Mouse (Mus musculus): ENCODE data around the gene Prkn. TPM values are rescaled to one million over a fixed set of nuclear protein-coding genes. Genes with fewer than 3 reads are reported as not detected.

Gene Prkn
- polyA plus RNA-seq, 1 experiment from 2014 or later: 1.00 TPM

DNA sequence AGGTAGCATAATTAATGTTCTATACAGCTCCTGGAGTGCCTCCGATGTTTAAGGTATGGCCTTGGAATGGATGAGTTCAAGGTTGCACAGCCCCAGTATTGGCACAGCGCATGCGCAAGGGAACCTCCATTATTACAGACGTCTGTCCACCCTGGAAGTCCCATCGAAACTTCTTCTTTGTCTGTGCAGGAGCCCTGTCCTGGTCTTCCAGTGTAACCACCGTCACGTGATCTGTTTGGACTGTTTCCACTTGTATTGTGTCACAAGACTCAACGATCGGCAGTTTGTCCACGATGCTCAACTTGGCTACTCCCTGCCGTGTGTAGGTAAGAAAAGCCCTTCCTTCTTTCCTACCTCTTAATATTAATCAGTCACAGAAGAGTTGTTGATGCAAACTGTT is 794.9 kb downstream of the Prkn start:
- Histone ChIP-seq H3K27ac (ENCODE audit: low read depth) (no peak overlapping the region), H3K9me3 (ENCODE audit: low read length) (no peaks in the 10 kb centered on the region), H3K9ac (replicated peaks) (no peak overlapping the region), H3K4me2 (ENCODE audit: low read depth, low read length) (no peak overlapping the region), H3K36me3 (replicated peaks; ENCODE audit: insufficient read depth, low read length) (no peaks in the 10 kb centered on the region), H3K27me3 (ENCODE audit: insufficient read depth, low read length) (no peaks in the 10 kb centered on the region), H3K4me3 (ENCODE audit: low read depth, low read length) (no peak overlapping the region), H3K4me1 (ENCODE audit: insufficient read depth) (no peaks in the 10 kb centered on the region)
- ATAC-seq (no peak), DNase-seq (no peak)
- WGBS (ENCODE audit: insufficient replicate concordance): 83% methylated on average over 11 of the region's 11 CpGs
- TF ChIP-seq CTCF (IDR thresholded peaks at IDR 0.05; ENCODE audit: low read depth) (no peak), EP300 (IDR thresholded peaks at IDR 0.05; ENCODE audit: low read depth) (no peak)

- Histone ChIP-seq H3K4me2 (ENCODE audit: low read depth, low read length) (no peak overlapping the region), H3K27me3 (ENCODE audit: insufficient read depth, low read length) (no peaks in the 10 kb centered on the region), H3K4me1 (ENCODE audit: insufficient read depth) (no peaks in the 10 kb centered on the region), H3K4me3 (ENCODE audit: low read depth, low read length) (no peak overlapping the region), H3K27ac (ENCODE audit: low read depth) (no peak overlapping the region), H3K9ac (replicated peaks) (no peak overlapping the region), H3K36me3 (replicated peaks; ENCODE audit: insufficient read depth, low read length) (no peaks in the 10 kb centered on the region), H3K9me3 (ENCODE audit: low read length) (no peaks in the 10 kb centered on the region)
- DNase-seq: no peak
- no peak for TF ChIP-seq CTCF (IDR thresholded peaks at IDR 0.05; ENCODE audit: low read depth)
- TF ChIP-seq EP300 (IDR thresholded peaks at IDR 0.05; ENCODE audit: low read depth): no peak
- 70% methylated on average over 10 of the region's 10 CpGs for WGBS (ENCODE audit: insufficient replicate concordance)
- ATAC-seq: no peak
These were observed 797.5 kb downstream of the Prkn start for GRCm38 (mm10) chr17:11637642-11638041.

GRCm38 (mm10) chr17:11638451-11638850 is 798.3 kb downstream of the Prkn start:
- H3K36me3 ChIP-seq (replicated peaks; ENCODE audit: insufficient read depth, low read length): no peaks in the 10 kb centered on the region
- H3K9ac ChIP-seq (replicated peaks): no peak overlapping the region
- H3K4me3 ChIP-seq (ENCODE audit: low read depth, low read length): no peak overlapping the region
- no peaks in the 10 kb centered on the region for H3K4me1 ChIP-seq (ENCODE audit: insufficient read depth)
- no peak for TF ChIP-seq CTCF (IDR thresholded peaks at IDR 0.05; ENCODE audit: low read depth)
- TF ChIP-seq EP300 (IDR thresholded peaks at IDR 0.05; ENCODE audit: low read depth): no peak
- no peak overlapping the region for H3K27ac ChIP-seq (ENCODE audit: low read depth)
- H3K4me2 ChIP-seq (ENCODE audit: low read depth, low read length): no peak overlapping the region
- ATAC-seq (no peak), DNase-seq (no peak)
- WGBS (ENCODE audit: insufficient replicate concordance): 71% methylated on average over 6 of the region's 6 CpGs
- no peaks in the 10 kb centered on the region for H3K9me3 ChIP-seq (ENCODE audit: low read length)
- H3K27me3 ChIP-seq (ENCODE audit: insufficient read depth, low read length): no peaks in the 10 kb centered on the region

DNA sequence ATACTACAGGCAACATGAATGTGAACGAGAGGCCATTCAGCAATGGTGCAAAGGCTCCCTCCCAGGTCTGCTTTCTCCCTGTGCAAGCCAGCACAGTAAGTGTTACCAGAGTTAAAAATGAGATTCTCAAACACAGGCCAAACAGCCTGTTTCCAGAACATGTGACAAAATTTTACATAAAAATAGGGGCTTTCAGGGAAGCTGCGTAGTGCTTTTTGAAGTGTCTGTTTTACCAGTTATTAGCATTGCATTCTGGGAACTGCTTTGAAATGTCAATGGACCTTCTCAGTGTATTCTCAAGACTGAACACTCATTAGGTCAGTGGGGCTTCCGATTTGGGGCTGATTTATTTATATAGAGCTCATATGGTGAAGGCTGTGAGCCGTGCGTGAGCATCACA is 799.6 kb downstream of the Prkn start:
- no peaks in the 10 kb centered on the region for H3K36me3 ChIP-seq (replicated peaks; ENCODE audit: insufficient read depth, low read length)
- H3K4me2 ChIP-seq (ENCODE audit: low read depth, low read length): no peak overlapping the region
- no peaks in the 10 kb centered on the region for H3K9me3 ChIP-seq (ENCODE audit: low read length)
- no peak for TF ChIP-seq CTCF (IDR thresholded peaks at IDR 0.05; ENCODE audit: low read depth)
- no peak for TF ChIP-seq EP300 (IDR thresholded peaks at IDR 0.05; ENCODE audit: low read depth)
- no peak overlapping the region for H3K27ac ChIP-seq (ENCODE audit: low read depth)
- H3K27me3 ChIP-seq (ENCODE audit: insufficient read depth, low read length): no peaks in the 10 kb centered on the region
- H3K4me3 ChIP-seq (ENCODE audit: low read depth, low read length): no peak overlapping the region
- H3K4me1 ChIP-seq (ENCODE audit: insufficient read depth): no peaks in the 10 kb centered on the region
- DNase-seq: no peak
- no peak for ATAC-seq
- WGBS (ENCODE audit: insufficient replicate concordance): 80% methylated on average over 5 of the region's 5 CpGs
- H3K9ac ChIP-seq (replicated peaks): no peak overlapping the region

DNA sequence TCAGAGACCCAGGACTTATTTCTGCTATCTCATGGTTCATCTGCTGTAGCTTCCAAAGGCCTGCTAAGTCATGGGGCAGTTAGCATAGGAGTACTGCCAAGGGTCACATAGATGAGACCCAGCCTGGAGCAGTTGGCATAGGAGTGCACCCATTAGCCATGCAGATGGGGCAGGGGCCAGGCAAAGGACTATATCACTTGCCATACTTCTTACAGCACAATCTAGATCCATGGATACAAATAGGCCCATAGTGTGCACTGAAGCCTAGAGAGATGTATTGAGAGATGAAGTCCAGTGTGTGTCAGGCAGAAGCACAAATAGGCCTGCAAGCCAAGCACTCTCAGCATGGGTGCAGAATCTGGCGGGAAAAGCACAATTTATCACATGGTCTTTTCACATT is 802.1 kb downstream of the Prkn start:
- Histone ChIP-seq H3K4me2 (ENCODE audit: low read depth, low read length) (no peak overlapping the region), H3K9ac (replicated peaks) (no peak overlapping the region), H3K27me3 (ENCODE audit: insufficient read depth, low read length) (no peaks in the 10 kb centered on the region), H3K4me3 (ENCODE audit: low read depth, low read length) (no peak overlapping the region), H3K36me3 (replicated peaks; ENCODE audit: insufficient read depth, low read length) (no peaks in the 10 kb centered on the region), H3K4me1 (ENCODE audit: insufficient read depth) (no peaks in the 10 kb centered on the region), H3K9me3 (ENCODE audit: low read length) (no peaks in the 10 kb centered on the region), H3K27ac (ENCODE audit: low read depth) (no peak overlapping the region)
- TF ChIP-seq CTCF (IDR thresholded peaks at IDR 0.05; ENCODE audit: low read depth) (no peak), EP300 (IDR thresholded peaks at IDR 0.05; ENCODE audit: low read depth) (no peak)
- 88% methylated on average over 1 of the region's 1 CpGs for WGBS (ENCODE audit: insufficient replicate concordance)
- no peak for DNase-seq
- no peak for ATAC-seq

GRCm38 (mm10) chr17:11644016-11644415 is 803.8 kb downstream of the Prkn start:
- Histone ChIP-seq H3K9me3 (ENCODE audit: low read length) (no peaks in the 10 kb centered on the region), H3K4me2 (ENCODE audit: low read depth, low read length) (no peak overlapping the region), H3K27ac (ENCODE audit: low read depth) (no peak overlapping the region), H3K36me3 (replicated peaks; ENCODE audit: insufficient read depth, low read length) (no peaks in the 10 kb centered on the region), H3K4me3 (ENCODE audit: low read depth, low read length) (no peak overlapping the region), H3K4me1 (ENCODE audit: insufficient read depth) (no peaks in the 10 kb centered on the region), H3K27me3 (ENCODE audit: insufficient read depth, low read length) (no peaks in the 10 kb centered on the region), H3K9ac (replicated peaks) (no peak overlapping the region)
- WGBS (ENCODE audit: insufficient replicate concordance): 85% methylated on average over 4 of the region's 4 CpGs
- no peak for TF ChIP-seq CTCF (IDR thresholded peaks at IDR 0.05; ENCODE audit: low read depth)
- no peak for TF ChIP-seq EP300 (IDR thresholded peaks at IDR 0.05; ENCODE audit: low read depth)
- DNase-seq: no peak
- no peak for ATAC-seq

DNA sequence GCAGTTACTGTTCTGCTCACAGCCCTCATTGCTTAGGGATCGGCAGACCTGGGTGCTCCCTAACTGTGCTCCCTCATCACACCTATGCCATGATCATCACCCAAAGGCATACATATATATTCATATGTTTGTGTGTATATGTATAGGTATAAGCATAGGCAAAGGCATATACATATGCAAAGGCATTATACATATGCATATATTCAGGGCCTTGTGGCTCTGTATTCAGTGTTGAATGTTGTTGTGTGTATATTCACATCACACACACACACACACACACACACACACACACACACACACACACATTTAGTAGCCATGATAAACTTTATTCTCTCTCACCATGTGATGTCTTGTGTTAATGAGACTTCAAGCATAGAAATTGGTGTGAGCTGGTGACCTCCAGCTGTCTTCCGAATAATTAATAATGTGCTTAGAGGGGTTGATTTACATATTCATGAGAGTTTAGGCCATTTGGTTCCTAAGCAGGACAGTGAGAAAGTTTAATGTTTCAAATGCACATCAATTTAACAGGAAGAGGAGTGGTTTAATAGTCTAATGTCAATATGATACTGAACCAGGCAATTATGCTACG is 804.8 kb downstream of the Prkn start:
- no peak for ATAC-seq
- WGBS (ENCODE audit: insufficient replicate concordance): 75% methylated on average over 3 of the region's 3 CpGs
- H3K9me3 ChIP-seq (ENCODE audit: low read length): no peaks in the 10 kb centered on the region
- DNase-seq: no peak
- no peak for TF ChIP-seq CTCF (IDR thresholded peaks at IDR 0.05; ENCODE audit: low read depth)
- TF ChIP-seq EP300 (IDR thresholded peaks at IDR 0.05; ENCODE audit: low read depth): no peak
- no peak overlapping the region for H3K4me2 ChIP-seq (ENCODE audit: low read depth, low read length)
- H3K4me3 ChIP-seq (ENCODE audit: low read depth, low read length): no peak overlapping the region
- no peaks in the 10 kb centered on the region for H3K27me3 ChIP-seq (ENCODE audit: insufficient read depth, low read length)
- no peak overlapping the region for H3K27ac ChIP-seq (ENCODE audit: low read depth)
- H3K4me1 ChIP-seq (ENCODE audit: insufficient read depth): no peaks in the 10 kb centered on the region
- no peaks in the 10 kb centered on the region for H3K36me3 ChIP-seq (replicated peaks; ENCODE audit: insufficient read depth, low read length)
- H3K9ac ChIP-seq (replicated peaks): no peak overlapping the region
